ENCODE assay signal across 17 mouse cellular contexts in the genomic region with DNA sequence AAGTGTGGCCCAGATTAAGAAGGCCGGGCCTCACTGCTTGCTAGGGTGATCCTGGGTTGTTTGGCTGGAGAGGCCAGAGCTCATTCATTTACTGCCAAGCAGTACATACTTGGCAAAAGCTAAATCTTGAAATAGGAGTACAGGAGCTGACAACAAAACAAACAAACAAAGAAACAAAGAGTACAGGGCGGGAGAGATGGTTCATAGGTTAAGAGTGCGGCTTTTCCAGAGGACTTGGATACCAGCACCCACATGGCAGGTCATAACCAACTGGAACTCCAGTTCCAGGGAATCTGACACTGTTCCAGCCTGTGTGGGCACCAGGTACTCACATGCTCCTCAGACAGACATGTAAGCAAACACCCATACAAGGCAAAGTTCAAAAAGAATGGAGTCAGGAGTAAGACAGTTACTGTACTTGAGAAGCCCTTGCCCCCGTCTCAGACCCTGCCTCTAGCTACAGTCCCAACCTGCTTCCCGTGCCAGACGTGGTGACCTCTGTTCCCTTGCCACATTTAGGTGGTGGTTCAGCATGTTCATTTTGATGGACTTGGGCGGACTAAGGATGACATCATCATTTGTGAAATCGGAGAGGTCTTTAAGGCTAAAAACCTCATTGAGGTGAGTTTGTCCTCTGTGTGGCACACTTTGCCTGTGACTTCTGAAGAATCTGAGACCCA. TPM values are rescaled to one million over a fixed set of nuclear protein-coding genes. Genes with fewer than 3 reads are reported as not detected.
"Had no signal": no experiment of that assay in that cellular context is flagged by ENCODE, and none has a peak within 500 bp of the region (broad histone marks: within the 10 kb centered on the region; RNA-seq: fewer than 3 reads in every experiment).

No protein-coding gene starts in this region.

- H3K9me3 ChIP-seq: kidney, embryonic 15.5 days; limb, embryonic 12.5 days; lung, embryonic 15.5 days; neural tube, embryonic 15.5 days had no signal

- H3K4me2 ChIP-seq: kidney, embryonic 15.5 days; limb, embryonic 12.5 days; lung, embryonic 15.5 days; neural tube, embryonic 15.5 days had no signal

- DNase-seq: kidney, adult 18-20 months; kidney, postnatal 4 days; liver; lung, postnatal 14 days; midbrain, embryonic 14.5 days; retina, postnatal 1 day; right cerebral cortex, postnatal 4 days; spleen, adult 18-20 months; thymus, adult 18-20 months; thymus, postnatal 14 days had no signal

- H3K4me3 ChIP-seq: kidney, embryonic 15.5 days; layer of hippocampus, adult 2 months; limb, embryonic 12.5 days; lung, embryonic 15.5 days; myocyte; neural tube, embryonic 15.5 days had no signal

- H3K27ac ChIP-seq: kidney, embryonic 15.5 days; layer of hippocampus, adult 2 months; limb, embryonic 12.5 days; lung, embryonic 15.5 days; neural tube, embryonic 15.5 days had no signal

- H3K27me3 ChIP-seq: kidney, embryonic 15.5 days; limb, embryonic 12.5 days; lung, embryonic 15.5 days; neural tube, embryonic 15.5 days had no signal

- H3K9ac ChIP-seq: kidney, embryonic 15.5 days; limb, embryonic 12.5 days; lung, embryonic 15.5 days; neural tube, embryonic 15.5 days had no signal

RNA-seq across cellular contexts. Expression of a gene that starts 29.0 kb away (rescaled TPM):
- total RNA-seq: megakaryocyte progenitor cell, adult 5-6 weeks had no signal
